Mouse (Mus musculus) midbrain, embryonic 15.5 days (tissue): ENCODE measurements at regions not wholly inside any gene's neighbourhood (a gene's known extent, or its start where the extent isn't known, plus 50 kb on each side); places are given as distances from the start of the nearest gene placed in this dataset.

Experiments
- ATAC-seq: fragments of 200-750 bp; cut with Nextera tagmentation; replicated peaks from 2 replicates; pipeline ENCODE4 v1.8.0; 2017; ENCODE audit warnings: moderate TSS enrichment
- H3K27ac ChIP-seq: fragments of 300-500 bp; sonication (generic); 2 replicates; pipeline ENCODE4 v1.5.1; 2015; ENCODE audit warnings: mild to moderate bottlenecking, inconsistent platforms
- H3K27me3 ChIP-seq: fragments of 300-500 bp; sonication (generic); replicated peaks from 2 replicates; pipeline ENCODE4 v1.6.1; 2015; ENCODE audit warnings: inconsistent platforms
- H3K36me3 ChIP-seq: fragments of 300-500 bp; sonication (generic); replicated peaks from 2 replicates; pipeline ENCODE4 v1.6.1; 2015; ENCODE audit warnings: inconsistent platforms
- H3K4me1 ChIP-seq: fragments of 300-500 bp; sonication (generic); 2 replicates; pipeline ENCODE4 v1.6.1; 2015; ENCODE audit warnings: inconsistent platforms
- H3K4me2 ChIP-seq: fragments of 300-500 bp; sonication (generic); 2 replicates; pipeline ENCODE4 v1.6.1; 2015; ENCODE audit warnings: inconsistent platforms, mild to moderate bottlenecking, moderate library complexity
- H3K4me3 ChIP-seq: fragments of 300-500 bp; sonication (generic); 2 replicates; pipeline ENCODE4 v1.5.1; 2015; ENCODE audit warnings: mild to moderate bottlenecking, inconsistent platforms
- H3K9ac ChIP-seq: fragments of 300-500 bp; sonication (generic); 2 replicates; pipeline ENCODE4 v1.6.1; 2015; ENCODE audit warnings: mild to moderate bottlenecking, inconsistent platforms
- H3K9me3 ChIP-seq: fragments of 300-500 bp; sonication (generic); 2 replicates; pipeline ENCODE4 v1.6.1; 2016; ENCODE audit warnings: inconsistent platforms
- WGBS: fragments of 180-500 bp; shearing (Covaris S2); methylation state at CpG from one replicate; pipeline ENCODE4 v1.1.7; 2015; ENCODE audit warnings: mixed read lengths; 5-methylcytosine and 5-hydroxymethylcytosine counted together

DNA sequence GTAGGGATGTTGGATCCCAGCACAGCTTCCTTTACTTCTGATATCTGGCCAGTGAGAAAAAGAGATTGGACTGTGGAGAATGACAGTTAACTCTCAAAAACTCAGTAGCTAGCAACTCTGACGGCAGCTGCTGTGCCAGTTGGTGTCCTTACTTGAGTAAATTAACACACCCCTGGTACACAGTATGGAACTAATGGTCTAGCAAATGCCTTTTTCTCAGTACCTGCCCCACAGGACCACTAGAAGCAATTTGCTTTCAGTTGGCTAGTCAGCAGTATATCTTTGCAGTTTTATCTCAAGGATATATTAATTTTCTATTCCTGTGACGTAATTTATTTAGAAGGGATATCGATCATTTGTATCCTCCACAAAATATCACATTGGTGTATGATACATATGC lies 157.6 kb downstream of the Ahr start:
- no peak for ATAC-seq
- Histone ChIP-seq H3K4me3 (no peak overlapping the region), H3K27me3 (no peaks in the 10 kb centered on the region), H3K36me3 (no peaks in the 10 kb centered on the region), H3K9ac (no peak overlapping the region), H3K4me1 (no peaks in the 10 kb centered on the region), H3K4me2 (no peak overlapping the region), H3K27ac (no peak overlapping the region), H3K9me3 (no peaks in the 10 kb centered on the region)
- 85% methylated on average over 3 of the region's 3 CpGs for WGBS

DNA sequence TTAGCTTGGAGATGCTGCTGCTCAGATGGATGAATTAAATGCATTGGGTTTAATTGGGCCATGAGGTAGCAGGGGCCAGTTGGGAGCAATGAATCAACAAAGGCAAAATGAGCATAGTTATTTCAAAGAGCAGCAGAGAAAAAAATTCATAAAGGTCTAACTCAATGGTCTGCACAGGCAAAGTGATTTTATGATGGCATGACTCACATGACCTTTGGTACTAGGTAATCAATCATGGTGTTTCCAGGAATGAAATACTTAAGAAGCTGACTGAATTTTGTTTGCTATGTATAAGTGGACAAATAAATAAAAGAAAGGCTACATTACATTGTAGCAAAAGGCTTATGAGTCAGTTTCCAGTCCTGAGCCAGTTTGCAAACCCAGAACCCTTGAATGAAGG lies 158.5 kb downstream of the Ahr start:
- no peaks in the 10 kb centered on the region for H3K27me3 ChIP-seq
- H3K9me3 ChIP-seq, result no peaks in the 10 kb centered on the region
- no peak overlapping the region for H3K9ac ChIP-seq
- ATAC-seq, result no peak
- H3K4me3 ChIP-seq, result no peak overlapping the region
- no peak overlapping the region for H3K4me2 ChIP-seq
- no peak overlapping the region for H3K27ac ChIP-seq
- no peaks in the 10 kb centered on the region for H3K4me1 ChIP-seq
- H3K36me3 ChIP-seq, result no peaks in the 10 kb centered on the region

DNA sequence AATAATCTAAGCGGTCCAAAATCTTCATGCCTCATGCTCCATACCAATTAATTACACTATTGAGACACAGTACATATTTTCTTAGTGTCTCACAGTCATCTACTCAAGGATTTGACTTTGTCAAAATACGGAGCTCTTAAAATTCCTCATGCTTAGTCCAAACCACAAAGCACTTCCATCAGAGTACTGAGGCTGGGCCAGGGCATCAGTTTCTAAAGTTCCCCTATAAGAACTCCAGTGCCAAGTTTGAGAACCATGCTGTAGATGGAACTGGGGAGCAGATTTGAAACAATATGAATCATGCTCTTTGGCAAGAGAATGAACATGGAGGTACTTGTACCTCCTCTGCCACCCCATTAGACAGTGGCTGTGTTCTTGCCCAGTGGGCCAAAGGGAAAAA lies 176.9 kb downstream of the Ahr start:
- H3K4me1 ChIP-seq, result no peaks in the 10 kb centered on the region
- no peak overlapping the region for H3K4me2 ChIP-seq
- H3K9ac ChIP-seq, result no peak overlapping the region
- H3K9me3 ChIP-seq, result no peaks in the 10 kb centered on the region
- H3K36me3 ChIP-seq, result no peaks in the 10 kb centered on the region
- ATAC-seq, result no peak
- no peak overlapping the region for H3K4me3 ChIP-seq
- 92% methylated on average over 2 of the region's 2 CpGs for WGBS
- H3K27me3 ChIP-seq, result no peaks in the 10 kb centered on the region
- no peak overlapping the region for H3K27ac ChIP-seq

DNA sequence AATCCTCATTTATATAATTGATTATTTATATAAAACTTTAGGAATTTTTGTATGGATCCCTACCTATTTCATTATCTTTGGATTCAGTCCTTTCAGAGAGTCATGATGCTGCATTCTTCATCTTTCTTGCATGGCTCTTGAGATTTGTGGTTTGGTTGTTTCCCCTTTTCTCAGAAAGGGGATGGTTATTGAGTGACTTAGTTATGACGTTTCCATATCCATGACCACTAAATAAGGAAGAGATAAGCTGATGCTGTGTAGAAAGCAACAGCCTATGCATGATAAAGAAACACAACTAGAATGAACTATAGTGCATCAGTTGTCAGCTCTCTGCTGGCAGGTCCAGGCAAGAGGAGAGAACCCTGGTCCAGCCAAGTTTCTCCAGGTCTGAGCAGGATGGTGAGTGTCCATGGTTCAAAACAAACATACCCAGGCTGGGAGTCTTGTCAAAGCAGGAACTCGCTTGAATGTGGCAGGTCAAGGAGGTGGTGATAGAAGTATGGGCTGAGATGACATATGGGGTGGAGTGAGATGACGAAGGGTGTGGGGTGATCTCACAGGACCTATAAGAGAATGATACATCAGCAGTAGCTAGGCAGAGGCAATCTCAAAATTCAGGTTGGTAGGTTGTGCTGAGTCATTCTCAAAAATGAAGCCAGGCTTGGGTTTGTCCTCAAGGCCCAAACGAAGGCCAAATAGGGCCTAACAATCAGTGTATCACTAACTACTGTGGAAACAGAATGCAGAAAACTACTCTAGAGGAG lies 196.5 kb downstream of the Ahr start:
- no peaks in the 10 kb centered on the region for H3K9me3 ChIP-seq
- no peak for ATAC-seq

DNA sequence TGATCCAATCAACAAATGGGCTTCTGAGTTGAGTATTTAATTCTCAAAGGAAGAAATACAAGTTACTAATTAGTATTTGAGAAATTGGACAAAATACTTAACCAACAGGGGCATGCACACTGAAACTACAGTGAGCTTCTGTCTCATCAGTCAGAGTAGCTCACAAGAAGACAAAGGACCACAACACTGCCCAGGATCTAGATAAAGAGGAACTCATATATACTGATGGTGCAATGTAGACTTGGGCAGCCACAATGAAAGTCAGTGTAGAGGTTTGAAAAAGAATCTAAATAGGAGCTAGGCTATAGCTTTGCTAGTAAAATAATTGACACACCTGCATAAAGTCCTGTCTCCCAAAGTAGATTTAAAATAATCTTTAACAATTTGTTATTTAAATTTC lies 198.5 kb downstream of the Ahr start:
- Histone ChIP-seq H3K9ac (no peak overlapping the region), H3K9me3 (no peaks in the 10 kb centered on the region)

More for the DNA sequence above, 196.5 kb downstream of the Ahr start:
- Histone ChIP-seq H3K27ac (no peak overlapping the region), H3K4me2 (no peak overlapping the region), H3K4me3 (no peak overlapping the region), H3K27me3 (no peaks in the 10 kb centered on the region), H3K4me1 (no peaks in the 10 kb centered on the region), H3K36me3 (no peaks in the 10 kb centered on the region), H3K9ac (no peak overlapping the region)
- WGBS, result 90% methylated on average over 4 of the region's 4 CpGs

GRCm38 (mm10) chr12:35334344-35335075 lies 200.3 kb downstream of the Ahr start:
- H3K9ac ChIP-seq, result no peak overlapping the region
- H3K9me3 ChIP-seq, result no peaks in the 10 kb centered on the region
- H3K4me3 ChIP-seq, result no peak overlapping the region
- H3K27me3 ChIP-seq, result no peaks in the 10 kb centered on the region
- no peak; the same call in 1 of the 2 replicates for ATAC-seq
- H3K27ac ChIP-seq, result no peak overlapping the region
- H3K4me2 ChIP-seq, result no peak overlapping the region
- no peaks in the 10 kb centered on the region for H3K36me3 ChIP-seq
- no peaks in the 10 kb centered on the region for H3K4me1 ChIP-seq
- WGBS, result 61% methylated on average over 10 of the region's 10 CpGs

More for the DNA sequence above, 198.5 kb downstream of the Ahr start:
- ATAC-seq, result no peak
- H3K4me3 ChIP-seq, result no peak overlapping the region
- no peaks in the 10 kb centered on the region for H3K36me3 ChIP-seq
- H3K27ac ChIP-seq, result no peak overlapping the region
- H3K27me3 ChIP-seq, result no peaks in the 10 kb centered on the region
- H3K4me1 ChIP-seq, result no peaks in the 10 kb centered on the region
- H3K4me2 ChIP-seq, result no peak overlapping the region

- Histone ChIP-seq H3K9me3 (no peaks in the 10 kb centered on the region), H3K27me3 (no peaks in the 10 kb centered on the region), H3K27ac (no peak overlapping the region), H3K4me1 (no peaks in the 10 kb centered on the region), H3K36me3 (no peaks in the 10 kb centered on the region), H3K4me2 (no peak overlapping the region), H3K9ac (no peak overlapping the region), H3K4me3 (no peak overlapping the region)
- ATAC-seq, result no peak
- WGBS, result 99% methylated on average over 3 of the region's 3 CpGs
Measured at GRCm38 (mm10) chr12:35331303-35331702, 203.5 kb downstream of the Ahr start.

DNA sequence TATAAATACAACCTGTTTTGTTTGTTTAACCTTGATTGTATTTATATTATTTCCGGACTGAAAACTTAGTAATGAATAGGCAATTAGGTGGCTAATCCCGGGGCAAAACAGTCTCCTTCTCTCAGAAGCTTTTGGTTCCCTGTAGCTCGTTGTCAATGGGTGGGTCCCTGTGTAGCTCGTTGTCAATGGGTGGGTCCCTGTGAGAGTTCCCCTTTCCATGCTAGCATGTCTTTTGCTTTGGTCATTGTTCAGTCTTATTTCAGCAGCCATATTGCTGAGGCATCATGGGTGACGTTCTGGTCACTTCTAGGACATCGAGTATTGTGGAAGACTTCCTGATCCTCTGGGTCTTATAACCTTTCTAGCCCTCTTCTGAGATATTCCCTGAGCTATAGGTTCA lies 205.1 kb downstream of the Ahr start:
- Histone ChIP-seq H3K27me3 (no peaks in the 10 kb centered on the region), H3K4me2 (no peak overlapping the region), H3K9me3 (no peaks in the 10 kb centered on the region), H3K27ac (no peak overlapping the region), H3K4me3 (no peak overlapping the region), H3K36me3 (no peaks in the 10 kb centered on the region), H3K4me1 (no peaks in the 10 kb centered on the region), H3K9ac (no peak overlapping the region)
- ATAC-seq, result no peak
- WGBS, result 77% methylated on average over 6 of the region's 6 CpGs

GRCm38 (mm10) chr12:35319571-35319970 lies 215.3 kb downstream of the Ahr start:
- ATAC-seq, result no peak
- no peaks in the 10 kb centered on the region for H3K4me1 ChIP-seq
- 93% methylated on average over 4 of the region's 4 CpGs for WGBS

GRCm38 (mm10) chr12:35317046-35317445 lies 217.8 kb downstream of the Ahr start:
- Histone ChIP-seq H3K36me3 (no peaks in the 10 kb centered on the region), H3K4me1 (0 out of 2 replicates have a peak, but pooled peaks cover 3% of the 10 kb centered on the region), H3K9ac (no peak overlapping the region), H3K4me2 (no peak overlapping the region), H3K27me3 (no peaks in the 10 kb centered on the region), H3K9me3 (no peaks in the 10 kb centered on the region), H3K27ac (no peak overlapping the region), H3K4me3 (no peak overlapping the region)
- ATAC-seq, result no peak
- 80% methylated on average over 3 of the region's 3 CpGs for WGBS

More at GRCm38 (mm10) chr12:35319571-35319970, 215.3 kb downstream of the Ahr start:
- no peak overlapping the region for H3K9ac ChIP-seq
- no peaks in the 10 kb centered on the region for H3K36me3 ChIP-seq
- H3K27ac ChIP-seq, result no peak overlapping the region
- no peak overlapping the region for H3K4me2 ChIP-seq
- H3K27me3 ChIP-seq, result no peaks in the 10 kb centered on the region
- no peaks in the 10 kb centered on the region for H3K9me3 ChIP-seq
- no peak overlapping the region for H3K4me3 ChIP-seq

DNA sequence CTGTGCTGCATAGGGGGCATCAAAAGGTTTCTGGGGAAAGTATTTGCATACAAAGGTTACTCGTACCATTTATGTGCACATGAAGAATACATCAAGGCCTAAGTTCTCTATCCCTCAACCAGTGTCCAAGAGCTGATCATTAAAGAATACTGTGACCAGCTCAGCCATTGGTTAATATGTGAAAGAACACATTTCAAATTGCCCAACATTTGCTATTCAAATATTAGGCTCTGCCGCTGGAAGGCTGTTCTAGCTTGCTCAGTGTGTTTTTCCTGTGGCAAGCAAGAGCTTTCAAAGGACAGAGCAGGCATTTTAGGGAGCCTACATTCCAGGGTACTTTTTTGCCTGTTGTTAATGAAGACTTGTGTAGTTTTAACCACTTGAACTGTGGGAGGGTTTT lies 220.8 kb downstream of the Ahr start:
- WGBS, result 75% methylated on average over 2 of the region's 2 CpGs
- no peaks in the 10 kb centered on the region for H3K9me3 ChIP-seq
- 0 out of 2 replicates have a peak, but pooled peaks cover 3% of the 10 kb centered on the region for H3K4me1 ChIP-seq

GRCm38 (mm10) chr12:35313191-35313925 lies 221.5 kb downstream of the Ahr start:
- Histone ChIP-seq H3K4me1 (0 out of 2 replicates have a peak, but pooled peaks cover 3% of the 10 kb centered on the region), H3K4me2 (no peak overlapping the region), H3K4me3 (no peak overlapping the region), H3K36me3 (no peaks in the 10 kb centered on the region), H3K27me3 (no peaks in the 10 kb centered on the region), H3K27ac (0 out of 2 replicates have a peak overlapping the region, but pooled peaks have one; percentile 2), H3K9me3 (no peaks in the 10 kb centered on the region), H3K9ac (no peak overlapping the region)
- WGBS, result 42% methylated on average over 11 of the region's 11 CpGs
- peak; percentile 70; the same call in 1 of the 2 replicates for ATAC-seq

More for the DNA sequence above, 220.8 kb downstream of the Ahr start:
- H3K4me3 ChIP-seq, result no peak overlapping the region
- H3K27me3 ChIP-seq, result no peaks in the 10 kb centered on the region
- ATAC-seq, result no peak
- H3K4me2 ChIP-seq, result no peak overlapping the region
- no peaks in the 10 kb centered on the region for H3K36me3 ChIP-seq
- no peak overlapping the region for H3K9ac ChIP-seq
- no peak overlapping the region for H3K27ac ChIP-seq
